Mouse (Mus musculus) limb, embryonic 14.5 days (tissue): ENCODE measurements around the gene Fkbp10. TPM values are rescaled to one million over a fixed set of nuclear protein-coding genes. Genes with fewer than 3 reads are reported as not detected.

Experiments
- ATAC-seq: fragments of 200-750 bp; cut with Nextera tagmentation; 2 replicates; pipeline ENCODE4 v1.8.0; 2017; ENCODE audit warnings: low read depth, moderate number of reproducible peaks, moderate TSS enrichment; ENCODE audit not compliant: low FRiP score
- DNase-seq: peaks from one replicate; pipeline ENCODE4 v3.0.0-alpha.2; 2015; ENCODE audit warnings: low spot score
- H3K27ac ChIP-seq: fragments of 300-500 bp; sonication (generic); replicated peaks from 2 replicates; pipeline ENCODE4 v1.5.1; 2014; ENCODE audit warnings: low read depth, mild to moderate bottlenecking, low read length, moderate library complexity, mixed read lengths
- H3K27me3 ChIP-seq: fragments of 300-500 bp; sonication (generic); 2 replicates; pipeline ENCODE4 v1.6.1; 2014; ENCODE audit warnings: low read length, mixed read lengths; ENCODE audit not compliant: control insufficient read depth, insufficient read depth
- H3K36me3 ChIP-seq: fragments of 300-500 bp; sonication (generic); 2 replicates; pipeline ENCODE4 v1.6.1; 2014; ENCODE audit warnings: mild to moderate bottlenecking, low read length, moderate library complexity, mixed read lengths; ENCODE audit not compliant: control insufficient read depth, insufficient read depth
- H3K4me1 ChIP-seq: fragments of 300-500 bp; sonication (generic); 2 replicates; pipeline ENCODE4 v1.6.1; 2014; ENCODE audit warnings: antibody characterized with exemption, low read length, mixed read lengths; ENCODE audit not compliant: control insufficient read depth, insufficient read depth
- H3K4me2 ChIP-seq: fragments of 300-500 bp; sonication (generic); replicated peaks from 2 replicates; pipeline ENCODE4 v1.6.1; 2014; ENCODE audit warnings: low read depth, mild to moderate bottlenecking, low read length, moderate library complexity; ENCODE audit not compliant: severe bottlenecking
- H3K4me3 ChIP-seq: fragments of 300-500 bp; sonication (generic); replicated peaks from 2 replicates; pipeline ENCODE4 v1.5.1; 2014; ENCODE audit warnings: low read length
- H3K9ac ChIP-seq: fragments of 300-500 bp; sonication (generic); 2 replicates; pipeline ENCODE4 v1.6.1; 2014; ENCODE audit warnings: mild to moderate bottlenecking, low read depth, low read length, moderate library complexity; ENCODE audit not compliant: severe bottlenecking
- H3K9me3 ChIP-seq: fragments of 300-500 bp; sonication (generic); 2 replicates; pipeline ENCODE4 v1.6.1; 2016; ENCODE audit warnings: low read length; ENCODE audit not compliant: control insufficient read depth
- POLR2A ChIP-seq: fragments of 200-500 bp; IDR thresholded peaks from 2 replicates; pipeline ENCODE4 v1.8.0; 2012; ENCODE audit warnings: inconsistent platforms, mild to moderate bottlenecking, moderate library complexity, borderline replicate concordance; ENCODE audit not compliant: insufficient read depth, insufficient read length; ENCODE audit errors: extremely low read depth
- WGBS: fragments of 180-500 bp; shearing (Covaris S2); extraction: QIAGEN DNeasy Blood & Tissue Kit; methylation state at CpG from one replicate; pipeline ENCODE4 v1.1.7; 2014; 5-methylcytosine and 5-hydroxymethylcytosine counted together
- polyA plus RNA-seq, 2 experiments: library from polyadenylated mRNA; depleted of rRNA in 1 of 2; stranded (reverse) in 1 of 2; unstranded in 1 of 2; fragments of >200 nt; fragmentation: Nextera tagmentation in 1 of 2; extraction: Ambion mirVana in 1 of 2; gene quantifications; 2 replicates each; pipeline versions ENCODE4 v1.2.1 to v1.2.3; 2012 to 2014

Fkbp10 gene
- polyA plus RNA-seq, 2 experiments, result 179 to 251 TPM

- TF ChIP-seq POLR2A, result no peak
- H3K4me2 ChIP-seq, result no peak overlapping the region
- WGBS, result 83% methylated on average over 6 of the region's 6 CpGs
- no peak for DNase-seq
- peaks cover 70% of the 10 kb centered on the region for H3K36me3 ChIP-seq
- H3K27ac ChIP-seq, result no peak overlapping the region
- no peaks in the 10 kb centered on the region for H3K27me3 ChIP-seq
- ATAC-seq, result no peak
- H3K9me3 ChIP-seq, result no peaks in the 10 kb centered on the region
- H3K9ac ChIP-seq, result no peak overlapping the region
- H3K4me3 ChIP-seq, result no peak overlapping the region
- H3K4me1 ChIP-seq, result peaks cover 5% of the 10 kb centered on the region; the same call in 1 of the 2 replicates
These were observed 32.8 kb upstream of the Fkbp10 start for GRCm38 (mm10) chr11:100382682-100383081.

GRCm38 (mm10) chr11:100385016-100385415 is 30.5 kb upstream of the Fkbp10 start:
- no peak for TF ChIP-seq POLR2A
- no peak for ATAC-seq
- peaks cover 53% of the 10 kb centered on the region for H3K36me3 ChIP-seq
- H3K4me3 ChIP-seq, result no peak overlapping the region
- H3K27me3 ChIP-seq, result no peaks in the 10 kb centered on the region
- H3K9ac ChIP-seq, result no peak overlapping the region
- no peak overlapping the region for H3K27ac ChIP-seq
- DNase-seq, result no peak
- no peaks in the 10 kb centered on the region for H3K9me3 ChIP-seq
- 82% methylated on average over 3 of the region's 3 CpGs for WGBS
- no peak overlapping the region for H3K4me2 ChIP-seq
- peaks cover 16% of the 10 kb centered on the region; the same call in 1 of the 2 replicates for H3K4me1 ChIP-seq

GRCm38 (mm10) chr11:100386586-100386985 is 28.9 kb upstream of the Fkbp10 start:
- 44% methylated on average over 5 of the region's 5 CpGs for WGBS
- Histone ChIP-seq H3K36me3 (peaks cover 40% of the 10 kb centered on the region), H3K4me3 (no peak overlapping the region), H3K27ac (no peak overlapping the region), H3K9ac (no peak overlapping the region), H3K27me3 (no peaks in the 10 kb centered on the region), H3K9me3 (no peaks in the 10 kb centered on the region), H3K4me1 (peaks cover 21% of the 10 kb centered on the region), H3K4me2 (no peak overlapping the region)
- ATAC-seq (no peak), DNase-seq (no peak)
- no peak for TF ChIP-seq POLR2A

- no peaks in the 10 kb centered on the region for H3K27me3 ChIP-seq
- H3K4me3 ChIP-seq, result no peak overlapping the region
- peaks cover 21% of the 10 kb centered on the region for H3K4me1 ChIP-seq
- no peak overlapping the region for H3K9ac ChIP-seq
- WGBS, result 91% methylated on average over 6 of the region's 6 CpGs
- ATAC-seq, result no peak
- H3K27ac ChIP-seq, result 0 out of 2 replicates have a peak overlapping the region, but pooled peaks have one; percentile 43
- no peak for TF ChIP-seq POLR2A
- no peaks in the 10 kb centered on the region for H3K9me3 ChIP-seq
- no peak overlapping the region for H3K4me2 ChIP-seq
- no peak for DNase-seq
- peaks cover 36% of the 10 kb centered on the region for H3K36me3 ChIP-seq
These were observed 28.4 kb upstream of the Fkbp10 start for GRCm38 (mm10) chr11:100387111-100387510.

- ATAC-seq (peak; percentile 64; the same call in 1 of the 2 replicates), DNase-seq (peak; percentile 66)
- H3K27me3 ChIP-seq, result no peaks in the 10 kb centered on the region
- H3K27ac ChIP-seq, result peak overlapping the region; percentile 43; the same call in 1 of the 2 replicates
- H3K9me3 ChIP-seq, result no peaks in the 10 kb centered on the region
- H3K36me3 ChIP-seq, result peaks cover 29% of the 10 kb centered on the region
- no peak for TF ChIP-seq POLR2A
- peak overlapping the region; percentile 13 for H3K4me2 ChIP-seq
- WGBS, result 36% methylated on average over 14 of the region's 14 CpGs
- H3K9ac ChIP-seq, result no peak overlapping the region; the same call in 1 of the 2 replicates
- H3K4me3 ChIP-seq, result no peak overlapping the region
- H3K4me1 ChIP-seq, result peaks cover 21% of the 10 kb centered on the region
These were observed 27.7 kb upstream of the Fkbp10 start for GRCm38 (mm10) chr11:100387589-100388375.
